Mouse (Mus musculus): ENCODE measurements around the gene Nufip2. TPM values are rescaled to one million over a fixed set of nuclear protein-coding genes. Genes with fewer than 3 reads are reported as not detected.

Gene Nufip2
- total RNA-seq, 2 experiments from 2014 or later: 61.0 to 62.2 TPM

GRCm38 (mm10) chr11:77771879-77772713 lies 86.1 kb downstream of the Nufip2 start:
- no peak for DNase-seq

DNA sequence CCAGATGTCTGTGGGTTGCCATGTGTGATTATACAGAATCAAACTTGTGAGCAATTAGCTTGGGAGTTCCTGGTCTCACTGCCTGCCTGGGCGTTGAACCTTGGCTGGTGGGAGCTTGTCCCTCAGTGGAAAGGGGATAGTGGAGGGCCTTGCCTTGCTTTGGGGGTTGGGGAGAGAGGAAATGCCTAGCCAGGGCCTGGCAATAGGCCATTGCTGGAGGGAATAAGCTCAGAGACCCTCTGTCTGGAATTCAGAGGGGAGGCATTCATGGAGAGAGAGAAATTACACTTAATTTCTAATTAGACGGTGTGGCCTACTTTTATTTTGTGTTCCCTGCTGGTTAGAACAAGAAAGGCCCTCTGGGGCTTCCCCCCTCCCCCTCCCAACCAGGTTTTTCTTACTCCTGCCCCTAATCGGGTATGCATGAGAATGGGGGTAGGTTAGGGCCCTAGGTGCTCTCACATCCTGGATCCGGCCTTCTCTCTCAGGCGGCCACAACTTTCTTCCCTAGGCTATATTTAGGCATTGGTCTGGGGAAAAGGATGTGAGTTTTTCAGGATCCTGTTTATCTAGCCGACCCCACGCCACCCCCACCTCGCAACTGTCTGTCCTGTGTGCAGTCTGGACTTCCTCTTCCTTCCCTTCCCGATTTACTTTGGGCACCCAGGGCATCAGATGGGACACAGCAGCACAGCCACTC lies 89.9 kb downstream of the Nufip2 start:
- no peak for DNase-seq

GRCm38 (mm10) chr11:77777436-77777835 lies 91.5 kb downstream of the Nufip2 start:
- DNase-seq: no peak

- DNase-seq: no peak
Measured at GRCm38 (mm10) chr11:77777937-77778336, 92.0 kb downstream of the Nufip2 start.

- no peak for DNase-seq
Measured at GRCm38 (mm10) chr11:77779240-77779639, 93.3 kb downstream of the Nufip2 start.

DNA sequence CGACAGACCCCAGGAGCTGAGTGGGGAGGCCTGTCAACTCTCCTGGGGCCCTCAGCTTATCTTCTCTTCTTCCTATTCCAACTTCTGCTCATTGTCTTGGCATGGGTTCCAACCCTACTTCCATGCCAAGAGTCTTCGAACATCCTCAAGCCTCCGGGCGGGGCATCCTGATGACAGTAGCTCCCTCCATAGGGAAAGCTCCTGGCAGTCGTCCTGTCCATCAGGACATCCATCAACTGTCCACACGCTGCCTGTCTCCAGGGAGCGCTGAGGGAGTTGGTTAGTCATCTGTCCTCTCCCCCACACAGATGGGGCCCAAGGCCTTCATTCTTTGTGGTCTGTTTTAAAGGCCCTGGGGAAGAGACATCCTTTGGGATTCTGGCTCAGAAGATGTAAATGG lies 95.1 kb downstream of the Nufip2 start:
- peak; percentile 58 for DNase-seq

DNA sequence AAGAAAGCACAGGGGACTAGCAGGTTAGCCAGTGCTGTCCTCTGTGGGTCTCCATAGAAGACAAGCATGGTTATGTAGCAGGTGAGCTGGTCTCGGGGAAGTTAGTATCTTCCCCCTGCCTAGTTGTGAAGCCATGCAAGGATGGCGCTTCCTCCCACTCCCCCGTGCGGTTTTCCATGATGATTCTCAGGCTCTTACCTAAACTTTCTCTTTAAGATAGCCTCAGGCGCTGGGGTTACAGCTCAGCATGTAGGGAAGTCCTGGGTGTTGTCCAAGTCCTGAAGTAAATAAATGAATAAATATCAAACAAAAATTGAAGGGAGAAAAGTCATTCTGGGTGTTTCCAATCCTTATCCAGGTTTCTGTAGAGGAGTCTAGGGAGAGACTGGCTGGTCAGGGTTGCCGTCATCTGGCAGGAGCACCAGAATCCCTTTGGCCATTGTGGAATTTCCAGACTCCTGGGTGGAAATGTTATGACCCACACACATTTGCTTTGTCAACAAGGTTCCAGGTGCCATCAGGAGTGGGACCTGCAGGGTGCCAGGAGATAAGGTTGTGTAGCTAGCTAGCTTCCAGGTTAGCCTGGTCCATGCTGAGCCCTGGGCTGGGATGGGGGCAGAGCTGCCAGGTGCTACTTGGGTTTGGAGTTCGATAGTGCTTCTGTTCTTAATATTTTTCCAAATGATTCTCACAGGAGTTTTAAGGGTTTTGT lies 96.3 kb downstream of the Nufip2 start:
- DNase-seq: no peak

GRCm38 (mm10) chr11:77783211-77783746 lies 97.3 kb downstream of the Nufip2 start:
- DNase-seq: no peak

DNA sequence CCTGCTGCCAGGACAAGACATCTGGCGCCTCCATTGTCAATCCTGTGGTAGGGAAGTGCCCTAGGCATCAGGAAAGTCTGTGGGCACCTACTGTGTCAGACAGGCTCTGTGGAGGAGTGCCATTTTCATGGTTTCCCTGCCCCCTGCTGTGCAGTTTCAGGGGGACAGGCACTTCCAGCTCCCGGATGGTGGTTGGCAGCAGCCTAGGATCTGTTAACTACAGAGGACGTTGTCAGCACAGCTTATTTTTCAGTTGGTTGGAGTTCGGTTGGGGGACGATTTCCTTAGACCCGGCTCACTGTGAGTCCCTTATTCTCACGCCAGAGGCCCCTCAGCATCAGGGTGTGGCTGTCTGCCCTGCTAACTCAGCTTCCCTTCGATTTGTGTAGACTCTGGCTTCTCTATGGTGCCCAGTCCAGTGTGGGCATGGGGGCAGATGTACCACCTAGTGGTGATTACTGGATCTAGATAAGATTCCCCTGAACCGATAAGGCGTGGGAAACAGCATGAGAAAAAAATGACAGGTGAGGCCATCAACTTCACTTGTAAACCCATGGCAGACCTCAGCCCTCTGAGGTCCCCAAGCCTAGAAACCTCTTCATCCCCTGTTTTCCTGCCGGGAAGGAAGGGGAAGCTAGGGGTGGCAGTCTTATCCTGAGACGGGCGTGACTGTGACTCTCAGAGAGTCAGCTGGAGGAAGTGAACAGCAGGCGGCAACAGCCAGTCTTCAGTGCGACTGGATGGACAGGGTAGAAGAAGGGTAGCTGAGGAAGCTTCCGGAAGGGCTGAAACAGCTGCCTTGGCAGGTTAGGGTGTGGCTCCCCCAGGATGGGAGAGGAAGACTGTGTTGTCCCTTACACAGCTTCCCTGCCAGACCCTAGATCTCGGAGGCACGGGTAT lies 98.0 kb downstream of the Nufip2 start:
- DNase-seq: peak; percentile 61

DNA sequence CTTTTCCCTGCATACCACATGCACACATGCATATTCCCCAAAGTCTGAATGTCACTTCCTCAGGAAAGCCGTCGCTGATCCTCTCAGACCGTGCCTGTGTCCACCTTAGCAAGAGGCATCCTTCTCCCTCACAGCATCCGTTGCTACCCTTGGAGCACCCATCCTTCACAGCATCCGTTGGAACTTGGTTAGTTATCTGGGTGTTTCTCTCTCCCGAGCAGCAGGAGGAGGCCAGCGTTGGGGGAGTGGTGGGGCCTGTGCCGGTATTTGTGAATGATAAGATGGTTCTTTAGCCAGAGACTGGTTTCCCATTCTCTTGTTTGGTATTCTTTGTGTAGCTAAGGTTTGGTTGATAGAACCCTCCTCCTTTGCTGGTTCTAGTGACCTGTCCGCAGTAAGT lies 98.9 kb downstream of the Nufip2 start:
- DNase-seq: no peak

DNA sequence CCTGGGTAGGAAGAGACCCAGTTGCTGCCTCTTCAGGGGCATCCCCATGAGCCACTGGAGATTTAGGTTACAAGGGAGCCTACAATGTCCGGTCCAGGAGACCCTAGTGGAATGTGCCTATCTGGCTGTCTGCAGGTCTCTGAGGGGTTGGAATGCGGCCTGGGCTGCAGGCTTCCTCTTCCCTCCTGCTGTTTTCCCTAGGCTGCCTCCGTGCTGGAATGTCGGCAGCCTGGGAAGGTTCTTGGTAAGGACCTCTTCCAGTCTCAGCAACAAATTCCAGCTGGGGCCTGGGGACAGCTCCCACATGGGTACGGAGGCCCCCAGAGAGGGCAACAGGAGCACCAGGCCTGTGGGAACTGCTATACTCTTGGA lies 99.4 kb downstream of the Nufip2 start:
- DNase-seq: peak; percentile 46

DNA sequence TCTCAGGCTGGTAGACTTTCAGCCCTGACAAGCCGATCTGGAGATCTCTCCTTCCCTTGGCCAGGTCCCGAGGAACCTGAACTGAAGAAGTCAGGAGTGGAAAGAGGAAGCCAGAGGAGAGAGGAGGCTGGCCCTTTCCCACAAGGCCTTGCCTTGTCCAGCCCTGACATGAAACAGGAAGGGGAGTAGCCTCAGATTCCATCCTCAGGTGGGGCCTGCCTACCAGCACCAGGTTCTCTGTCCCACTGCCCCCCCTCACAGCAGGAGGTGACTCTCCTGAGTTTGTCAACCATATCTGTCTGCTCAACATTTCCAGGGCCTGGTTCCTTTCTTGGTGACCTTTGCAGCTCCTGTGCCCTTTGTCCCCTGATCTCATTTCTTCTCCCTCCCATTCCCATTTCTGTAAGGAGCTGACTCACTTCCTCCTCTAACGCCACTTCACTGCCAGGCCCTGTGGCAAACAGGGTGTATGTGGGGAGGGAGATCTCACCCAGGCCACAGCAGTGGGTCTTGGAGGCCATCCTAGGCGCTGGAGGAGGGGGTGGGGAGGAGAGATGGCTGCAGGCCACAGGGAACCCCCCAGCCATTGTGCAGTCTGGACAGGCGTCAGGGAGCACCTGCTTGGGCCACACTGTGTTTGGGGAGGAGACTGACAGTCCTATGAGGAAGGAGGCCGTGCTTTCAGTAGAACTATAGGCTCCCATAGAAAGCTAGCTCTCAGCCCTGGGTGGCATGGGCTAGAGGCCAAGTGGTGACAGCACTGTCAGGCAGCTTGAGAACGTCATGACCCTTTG lies 100.0 kb downstream of the Nufip2 start:
- DNase-seq: peak; percentile 73

- DNase-seq: no peak
Measured at GRCm38 (mm10) chr11:77787707-77788106, 101.8 kb downstream of the Nufip2 start, which contains the start of gene Gm10277. Gm10277 (minus strand) TSS chr11:77787747.

DNA sequence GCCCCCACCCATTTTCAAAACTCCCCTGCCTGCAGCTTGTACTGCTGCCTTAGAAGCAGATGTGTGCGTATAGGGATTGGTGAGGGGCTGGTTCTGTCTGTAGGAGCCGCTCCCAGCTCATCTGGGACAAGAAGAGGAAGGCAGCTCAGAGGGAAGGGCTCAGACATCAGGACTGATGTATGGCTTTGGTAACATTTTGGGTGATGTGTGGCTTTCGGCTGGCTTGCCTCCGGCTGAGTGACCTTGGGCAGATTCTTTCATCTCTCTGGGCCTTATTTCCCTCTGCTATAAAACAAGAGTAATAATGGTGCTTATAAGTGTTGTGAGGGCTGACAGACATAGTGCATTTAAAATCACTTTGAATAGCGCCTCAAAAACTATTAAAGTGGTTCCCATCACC lies 103.6 kb downstream of the Nufip2 start:
- DNase-seq: no peak

- DNase-seq: no peak
Measured at GRCm38 (mm10) chr11:77790286-77790685, 104.3 kb downstream of the Nufip2 start.

- DNase-seq: peak; percentile 24
Measured at GRCm38 (mm10) chr11:77791241-77791727, 105.3 kb downstream of the Nufip2 start.
